Mouse (Mus musculus) gastrocnemius, adult 8-10 months (tissue): ENCODE results near the gene Slc24a3. TPM values are rescaled to one million over a fixed set of nuclear protein-coding genes. Genes with fewer than 3 reads are reported as not detected.

Experiments used
- DNase-seq, 2 experiments: peaks; one replicate each; pipeline ENCODE4 v3.0.0; 2022; ENCODE audit warnings: low spot score in 2 of 2
- total RNA-seq, 4 experiments: library from RNA; stranded (reverse); gene quantifications; 2 replicates each; pipeline ENCODE4 v1.2.4; 2022

Gene Slc24a3
- total RNA-seq, 4 experiments from 2014 or later = 0.85 to 1.4 (median 1.2) TPM

DNA sequence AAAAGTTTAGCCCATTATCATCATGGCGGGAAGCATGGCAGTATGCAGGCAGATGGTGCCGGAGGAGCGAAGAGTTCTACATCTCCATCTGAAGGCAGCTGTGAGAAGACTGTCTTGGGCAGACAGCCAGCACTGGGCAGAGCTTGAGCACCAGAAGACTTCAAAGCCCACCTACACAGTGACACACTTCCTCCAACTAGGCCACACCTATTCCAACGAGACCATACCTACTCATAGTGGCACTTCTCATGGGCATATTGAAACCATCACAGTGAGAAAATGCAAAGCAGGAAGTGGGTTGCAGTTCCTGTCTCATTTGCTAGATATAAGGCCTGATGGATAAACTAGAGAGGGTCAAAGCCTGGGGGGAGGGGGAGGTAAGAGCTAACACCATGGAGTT lies 29.5 kb downstream of the Slc24a3 start:
- DNase-seq = no peak

- DNase-seq = no peak
Measured at GRCm38 (mm10) chr2:145213587-145213986, 46.0 kb downstream of the Slc24a3 start.

DNA sequence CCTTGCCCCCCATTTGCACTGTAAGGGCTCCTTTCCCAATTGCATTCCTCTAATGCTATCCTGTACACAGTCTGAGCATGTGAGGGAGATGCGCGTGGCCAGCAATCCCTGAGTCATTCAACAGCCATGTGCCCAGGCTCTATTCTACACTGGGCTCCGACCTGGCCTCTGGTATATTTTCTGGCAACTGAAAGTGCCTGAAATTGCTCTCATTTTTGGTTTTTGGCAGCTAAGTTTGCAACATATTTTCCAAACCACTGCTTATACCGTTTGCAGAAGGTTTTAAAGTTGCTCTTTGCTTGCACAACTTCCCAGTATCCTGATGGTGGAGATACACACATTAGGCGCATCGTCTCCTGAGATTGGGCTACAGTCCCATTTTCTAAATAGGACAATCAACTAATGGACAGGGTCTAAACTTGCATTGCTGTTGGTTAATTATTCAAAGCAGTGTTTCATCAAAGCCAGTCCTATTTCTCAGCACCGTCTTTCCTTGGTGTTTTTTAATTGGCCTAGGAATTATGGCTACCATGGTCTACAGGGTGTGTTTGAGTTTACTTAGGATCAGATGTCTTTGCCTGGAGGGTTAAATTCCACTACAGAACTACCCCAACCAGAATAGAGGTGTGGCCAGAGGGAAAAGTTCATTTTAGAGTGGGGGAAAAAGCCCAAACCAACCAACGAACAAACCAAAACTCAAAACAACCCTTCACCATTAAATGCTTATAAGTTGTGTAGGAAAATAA lies 46.7 kb downstream of the Slc24a3 start:
- DNase-seq = no peak

DNA sequence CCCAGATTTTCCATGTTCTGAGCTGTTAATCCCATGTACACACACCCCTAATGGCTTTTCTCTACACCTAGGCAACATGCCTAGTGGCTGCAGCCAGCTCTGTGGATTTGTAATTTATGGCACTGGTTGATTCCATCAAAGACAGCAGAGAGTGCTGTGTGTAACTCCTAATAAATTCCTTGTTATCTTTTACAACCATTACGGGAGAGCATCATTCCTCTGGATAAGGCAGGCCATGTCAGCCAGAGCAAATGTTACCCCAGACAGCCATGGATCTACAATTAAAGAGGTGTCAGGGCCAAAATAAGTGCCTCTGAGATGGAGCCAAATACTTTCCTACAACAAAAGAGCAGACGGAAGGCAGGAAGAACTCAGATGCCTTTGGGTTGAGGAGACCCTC lies 49.0 kb downstream of the Slc24a3 start:
- DNase-seq = no peak

DNA sequence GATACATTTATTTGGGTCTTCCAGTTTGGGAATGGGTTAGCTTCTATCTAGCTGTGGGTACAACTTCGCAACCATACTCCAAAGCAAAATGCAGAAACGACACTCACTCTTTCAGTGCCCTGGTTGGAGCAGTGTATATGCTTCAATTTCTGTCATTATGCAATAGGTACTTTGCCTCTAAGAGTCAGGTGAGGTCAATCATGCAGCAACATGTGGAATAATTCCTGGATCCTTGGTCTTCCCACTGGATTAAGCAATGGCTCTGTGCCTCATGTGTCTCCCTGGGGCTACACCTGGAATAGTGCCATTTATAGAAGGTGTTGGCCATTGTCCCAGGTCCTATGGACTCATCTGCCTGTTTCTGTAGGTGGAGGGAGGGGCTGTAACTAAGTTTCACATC lies 49.9 kb downstream of the Slc24a3 start:
- DNase-seq = no peak

DNA sequence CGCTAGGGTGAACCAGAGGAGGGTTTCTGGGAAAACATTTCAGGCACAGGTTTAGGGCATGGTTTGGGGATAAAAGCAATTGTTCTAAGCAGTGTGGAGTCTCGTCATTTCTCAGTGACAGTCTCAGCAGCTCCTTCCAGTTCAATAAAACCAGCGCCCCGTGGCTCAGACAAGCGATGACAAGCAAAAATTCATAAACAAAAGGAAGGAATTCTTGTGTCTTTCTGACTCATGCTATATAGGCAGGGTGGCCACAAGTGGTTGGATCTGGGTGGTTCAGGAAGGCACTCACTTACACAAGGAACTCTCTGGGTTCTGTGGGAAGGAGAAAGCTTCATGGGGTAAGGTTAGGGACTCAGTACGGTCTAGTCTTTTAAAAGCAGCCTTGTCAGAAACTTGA lies 51.7 kb downstream of the Slc24a3 start:
- DNase-seq = no peak

DNA sequence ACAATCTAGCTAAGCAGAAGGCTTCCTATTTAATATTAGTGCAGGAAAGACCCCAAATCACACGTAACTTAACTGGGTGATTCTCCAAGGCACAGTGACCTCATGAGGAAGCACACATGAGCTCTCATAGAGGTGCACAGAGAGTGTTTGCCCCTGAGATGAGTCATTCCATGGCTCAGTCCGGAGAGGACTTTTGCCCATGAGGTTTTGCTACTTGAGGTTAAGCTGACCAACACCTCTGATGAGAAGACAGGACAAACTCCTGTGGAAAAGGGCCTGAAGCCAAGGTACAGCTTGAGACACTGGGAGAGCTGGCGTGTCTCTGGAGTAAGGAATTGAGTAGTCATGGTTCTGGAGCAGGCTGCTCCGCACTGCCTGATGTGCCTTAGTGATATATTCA lies 56.1 kb downstream of the Slc24a3 start:
- DNase-seq = no peak

DNA sequence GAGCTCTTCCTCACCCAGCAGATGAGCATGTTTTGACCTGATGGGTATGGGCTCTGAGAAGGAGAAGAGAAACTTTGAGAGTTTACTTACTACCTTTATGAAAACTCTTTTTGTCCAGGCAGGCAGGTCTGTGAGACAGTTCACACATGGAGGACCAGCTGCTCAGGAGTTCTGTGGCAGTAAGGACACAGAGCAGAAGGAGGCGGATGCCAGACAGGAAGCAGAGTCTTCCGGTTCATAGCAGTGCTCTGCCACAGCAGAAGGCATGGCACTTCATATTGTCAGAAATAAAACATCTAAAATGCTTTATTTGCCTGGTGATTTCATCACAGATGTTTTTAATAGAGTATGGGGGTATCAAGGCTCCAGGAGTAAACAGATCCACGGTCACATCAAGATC lies 58.1 kb downstream of the Slc24a3 start:
- DNase-seq = no peak

DNA sequence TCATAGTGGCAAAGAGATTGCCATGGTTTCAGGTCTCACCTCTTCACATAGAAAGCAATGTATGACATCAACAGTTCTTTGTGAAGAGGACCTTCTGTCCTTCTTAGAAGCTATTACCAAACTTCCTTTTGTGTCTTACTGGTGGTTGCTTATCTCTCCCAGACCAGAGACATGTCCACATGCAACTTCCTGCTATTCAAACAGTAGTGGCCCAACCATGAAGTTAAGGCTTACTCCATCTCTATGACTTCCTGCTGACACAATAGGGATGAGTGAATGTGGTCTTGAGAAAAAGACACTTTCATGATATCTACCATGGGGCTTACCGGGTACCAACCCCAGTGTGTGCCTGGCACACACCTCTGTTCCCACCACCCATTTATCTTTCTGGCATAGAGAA lies 58.5 kb downstream of the Slc24a3 start:
- DNase-seq = no peak

GRCm38 (mm10) chr2:145227351-145227750 lies 59.8 kb downstream of the Slc24a3 start:
- DNase-seq = no peak

DNA sequence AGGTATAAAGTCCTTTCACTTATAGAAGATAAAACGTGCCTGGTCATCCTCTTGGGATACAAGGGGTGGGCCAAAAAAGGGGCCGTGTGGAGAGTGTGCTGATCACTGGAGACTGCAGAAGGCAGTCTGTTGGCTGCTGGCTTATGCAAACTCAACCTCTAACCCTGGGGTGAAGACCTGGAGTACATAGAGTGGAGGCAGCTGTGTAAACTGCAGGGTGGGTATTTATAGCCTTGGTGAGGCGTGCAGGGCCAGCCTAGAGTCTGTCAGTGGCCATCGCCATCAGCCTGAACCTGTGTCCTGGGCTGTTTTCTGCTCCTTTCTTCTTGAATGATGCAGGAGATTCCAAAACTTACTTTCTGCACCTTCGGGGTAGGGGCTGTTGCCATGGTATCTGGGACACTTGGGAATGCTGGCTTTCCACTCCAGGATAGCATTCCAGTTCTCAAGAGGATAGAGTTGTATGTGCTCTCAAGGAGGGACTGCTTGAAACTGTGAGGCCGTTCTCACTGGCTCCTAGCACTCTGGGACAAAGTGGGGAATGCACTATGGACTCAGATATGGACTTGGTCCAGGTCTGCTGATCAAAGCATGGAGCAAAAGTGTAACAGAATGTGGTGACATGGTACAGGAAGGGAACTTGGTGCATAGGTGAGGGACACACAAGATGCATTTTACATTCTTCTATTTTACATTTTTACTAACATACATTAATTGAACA lies 65.4 kb downstream of the Slc24a3 start:
- DNase-seq = no peak

- DNase-seq = peak; percentile 28 to 45
Measured at GRCm38 (mm10) chr2:145233547-145234398, 66.2 kb downstream of the Slc24a3 start.

DNA sequence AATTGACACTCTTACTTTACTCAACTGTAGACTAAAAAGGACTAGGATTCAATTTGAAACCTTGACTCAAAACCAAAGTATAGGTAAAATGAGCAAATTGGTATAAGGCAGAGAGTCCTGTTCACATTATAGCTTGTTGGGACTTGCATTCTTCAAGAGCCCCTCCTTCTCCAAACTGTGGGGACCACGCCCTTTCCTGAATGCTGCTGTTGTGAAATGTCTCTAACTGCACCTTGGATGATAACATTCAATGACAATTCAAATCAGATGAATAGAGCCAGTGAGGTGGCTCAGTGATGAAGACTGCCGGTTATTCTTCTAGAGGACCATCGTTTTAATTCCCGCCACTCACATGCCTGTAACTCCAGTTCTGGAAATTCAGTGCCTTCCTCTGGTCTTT lies 78.8 kb downstream of the Slc24a3 start:
- no peak for DNase-seq

DNA sequence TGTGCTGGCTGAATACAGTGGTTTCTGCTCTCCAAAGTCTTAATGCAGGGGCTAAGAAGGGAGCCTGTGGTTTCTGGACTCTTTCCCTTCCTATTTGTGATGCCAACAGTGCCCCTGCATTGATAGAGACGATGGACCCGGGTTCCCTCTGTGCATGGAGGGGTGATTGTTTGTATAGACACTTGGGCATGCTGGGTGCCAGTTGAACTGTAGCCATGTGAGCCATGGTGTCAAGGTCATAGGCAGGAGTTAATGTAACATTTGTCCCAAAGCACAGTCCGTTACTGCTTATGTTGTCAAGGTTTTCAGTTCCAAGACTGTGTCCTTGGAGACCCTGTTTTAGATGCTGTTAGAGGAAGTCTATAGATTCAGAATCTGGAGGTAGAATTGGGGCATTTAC lies 80.6 kb downstream of the Slc24a3 start:
- no peak for DNase-seq

GRCm38 (mm10) chr2:145257332-145257731 lies 89.8 kb downstream of the Slc24a3 start:
- peak in 1 of 2 experiments; percentile 15 for DNase-seq

GRCm38 (mm10) chr2:145257855-145258254 lies 90.3 kb downstream of the Slc24a3 start:
- DNase-seq = no peak

GRCm38 (mm10) chr2:145260574-145260973 lies 93.0 kb downstream of the Slc24a3 start:
- DNase-seq = no peak

GRCm38 (mm10) chr2:145262153-145262552 lies 94.6 kb downstream of the Slc24a3 start:
- DNase-seq = no peak

GRCm38 (mm10) chr2:145266723-145267122 lies 99.2 kb downstream of the Slc24a3 start:
- no peak for DNase-seq

- no peak for DNase-seq
Measured at GRCm38 (mm10) chr2:145268971-145269370, 101.4 kb downstream of the Slc24a3 start.

DNA sequence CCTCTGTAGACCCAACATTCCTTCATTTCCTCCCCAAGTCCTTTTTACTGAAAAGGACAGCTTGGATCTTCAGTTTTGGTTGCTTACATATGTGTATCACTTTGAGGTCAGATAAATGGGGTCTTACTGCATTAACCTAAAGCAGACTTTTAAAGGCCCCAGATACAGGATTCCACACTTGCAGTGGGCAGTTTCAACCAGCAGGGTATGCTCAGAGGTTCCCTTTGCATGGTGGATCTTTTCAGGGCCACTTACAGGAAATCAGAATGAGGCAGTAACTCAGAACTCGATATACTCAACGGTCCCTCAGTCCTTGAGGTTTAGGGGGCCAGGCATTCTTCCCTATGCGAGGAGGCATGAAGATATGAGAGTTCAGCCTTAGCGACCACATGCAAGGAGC lies 101.9 kb downstream of the Slc24a3 start:
- no peak for DNase-seq
